Mouse (Mus musculus) 416B (cell line): ENCODE measurements around the gene Mtfr2.

Source experiments
- DNase-seq: peaks from one replicate; pipeline ENCODE4 v3.0.0; 2011; ENCODE audit warnings: low read depth

Gene Mtfr2

GRCm38 (mm10) chr10:20379071-20379735, 31.6 kb downstream of the Mtfr2 start:
- no peak for DNase-seq

GRCm38 (mm10) chr10:20380798-20381197, 33.2 kb downstream of the Mtfr2 start:
- no peak for DNase-seq

- peak; percentile 18 for DNase-seq
These were observed 33.8 kb downstream of the Mtfr2 start for GRCm38 (mm10) chr10:20381352-20381751.

GRCm38 (mm10) chr10:20382807-20383419, 35.3 kb downstream of the Mtfr2 start:
- DNase-seq, result no peak

- DNase-seq, result no peak
These were observed 43.0 kb downstream of the Mtfr2 start for GRCm38 (mm10) chr10:20390568-20390967.

GRCm38 (mm10) chr10:20394815-20395214, 47.2 kb downstream of the Mtfr2 start:
- no peak for DNase-seq

- DNase-seq, result no peak
These were observed 48.2 kb downstream of the Mtfr2 start for GRCm38 (mm10) chr10:20395778-20396177.

GRCm38 (mm10) chr10:20398224-20398623, 50.7 kb downstream of the Mtfr2 start:
- no peak for DNase-seq

- DNase-seq, result no peak
These were observed 51.2 kb downstream of the Mtfr2 start for GRCm38 (mm10) chr10:20398641-20399390.

- DNase-seq, result no peak
These were observed 52.8 kb downstream of the Mtfr2 start for GRCm38 (mm10) chr10:20400406-20400805.

- no peak for DNase-seq
These were observed 55.4 kb downstream of the Mtfr2 start for GRCm38 (mm10) chr10:20402941-20403340.

- DNase-seq, result peak; percentile 70
These were observed 57.9 kb downstream of the Mtfr2 start for GRCm38 (mm10) chr10:20405471-20405870.

GRCm38 (mm10) chr10:20408336-20408735, 60.8 kb downstream of the Mtfr2 start:
- DNase-seq, result no peak

- no peak for DNase-seq
These were observed 61.6 kb downstream of the Mtfr2 start for GRCm38 (mm10) chr10:20409181-20409580.
